In genomic region chr17:73797706-73798105, GRCm38 (mm10) we compare ENCODE assay signal across 16 mouse cellular contexts.
"Had no signal": no experiment of that assay in that cellular context is flagged by ENCODE, and none has a peak within 500 bp of the region (broad histone marks: within the 10 kb centered on the region; RNA-seq: fewer than 3 reads in every experiment).

No protein-coding gene starts in this region.

- DNase-seq: retina, postnatal 1 day; right cerebral cortex, adult 18-20 months; right cerebral cortex, postnatal 14 days; right cerebral cortex, postnatal 25 days; right cerebral cortex, postnatal 4 days; spleen, adult 18-20 months; thymus, adult 18-20 months; thymus, adult 2 months; thymus, postnatal 14 days; thymus, postnatal 25 days; thymus, postnatal 36 days; thymus, postnatal 4 days had no signal

- H3K4me3 ChIP-seq: neural tube, embryonic 13.5 days; neural tube, embryonic 15.5 days; stomach, embryonic 15.5 days had no signal

- H3K27me3 ChIP-seq: neural tube, embryonic 13.5 days; neural tube, embryonic 15.5 days; stomach, embryonic 15.5 days had no signal

- H3K9me3 ChIP-seq: neural tube, embryonic 13.5 days; neural tube, embryonic 15.5 days; stomach, embryonic 15.5 days had no signal

- H3K4me1 ChIP-seq: neural tube, embryonic 13.5 days; neural tube, embryonic 15.5 days; stomach, embryonic 15.5 days had no signal

- H3K36me3 ChIP-seq: neural tube, embryonic 13.5 days; neural tube, embryonic 15.5 days; stomach, embryonic 15.5 days had no signal

- H3K27ac ChIP-seq: neural tube, embryonic 13.5 days; neural tube, embryonic 15.5 days; stomach, embryonic 15.5 days; stomach, postnatal 0 days had no signal
